Mouse (Mus musculus) testis, postnatal 14 days (tissue): ENCODE data around the gene Adamts8.

ENCODE experiments used
- DNase-seq: peaks from one replicate; pipeline ENCODE4 v3.0.0; 2021; ENCODE audit warnings: low spot score

The Adamts8 gene

DNA sequence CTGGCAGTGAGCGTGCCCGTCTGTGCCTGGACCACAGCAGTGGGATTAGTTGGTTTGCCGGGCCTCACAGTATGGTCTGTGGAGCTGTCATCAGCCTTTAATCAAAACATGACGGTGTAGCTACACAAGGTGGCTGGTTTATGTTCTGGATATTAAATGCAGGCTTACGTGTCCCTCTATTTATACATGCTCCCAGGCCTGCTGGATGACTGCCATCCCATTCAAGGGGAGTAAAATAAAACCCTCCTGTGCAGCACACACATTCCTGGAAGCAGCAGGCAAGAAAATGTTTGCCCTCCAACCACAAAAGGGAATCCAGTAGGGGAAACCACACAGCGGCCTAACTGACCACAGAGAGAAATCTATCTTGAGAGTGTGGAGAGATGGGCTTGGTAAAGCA is 43.4 kb downstream of the Adamts8 start:
- DNase-seq = no peak

GRCm38 (mm10) chr9:30993106-30993505 is 50.7 kb downstream of the Adamts8 start:
- no peak for DNase-seq

- DNase-seq = no peak
These were observed 54.5 kb downstream of the Adamts8 start for GRCm38 (mm10) chr9:30996590-30997562.

DNA sequence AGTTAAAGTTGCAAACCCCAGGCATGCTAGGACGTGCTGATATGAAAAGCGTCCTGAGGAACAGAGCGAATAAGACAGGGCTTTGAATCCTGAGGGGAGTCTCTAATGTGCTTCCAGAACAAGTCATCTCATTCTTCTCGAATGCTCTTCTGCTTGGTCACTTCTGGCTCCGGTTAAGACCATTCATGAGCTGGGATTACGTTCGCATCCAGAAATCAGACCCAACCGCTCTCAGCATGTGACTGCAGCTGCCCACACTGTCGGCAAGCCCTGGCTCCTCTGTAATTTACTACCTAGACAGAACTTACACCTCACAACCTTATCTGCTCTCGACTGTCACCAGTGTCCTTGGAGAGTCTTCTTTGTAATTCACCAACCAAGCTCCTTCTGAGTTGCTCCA is 58.3 kb downstream of the Adamts8 start:
- no peak for DNase-seq

DNA sequence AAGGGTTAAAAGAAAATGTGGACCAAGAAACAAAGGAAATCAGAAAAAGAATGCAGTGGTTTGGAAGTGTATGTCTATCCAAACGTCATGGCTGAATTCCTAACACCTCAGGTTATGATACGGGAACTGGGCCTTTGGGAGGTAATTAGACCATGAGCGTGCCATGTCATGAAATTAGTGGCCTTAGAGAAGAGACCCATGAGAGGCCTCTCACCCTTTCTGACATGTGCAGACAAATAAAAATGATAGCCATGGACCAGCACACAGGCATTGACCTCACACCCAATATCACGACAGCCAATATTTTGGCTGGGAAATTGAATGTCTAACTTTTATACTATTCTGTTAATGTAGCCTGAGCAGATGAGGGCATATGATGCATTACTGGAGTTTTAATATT is 60.2 kb downstream of the Adamts8 start:
- DNase-seq = no peak

DNA sequence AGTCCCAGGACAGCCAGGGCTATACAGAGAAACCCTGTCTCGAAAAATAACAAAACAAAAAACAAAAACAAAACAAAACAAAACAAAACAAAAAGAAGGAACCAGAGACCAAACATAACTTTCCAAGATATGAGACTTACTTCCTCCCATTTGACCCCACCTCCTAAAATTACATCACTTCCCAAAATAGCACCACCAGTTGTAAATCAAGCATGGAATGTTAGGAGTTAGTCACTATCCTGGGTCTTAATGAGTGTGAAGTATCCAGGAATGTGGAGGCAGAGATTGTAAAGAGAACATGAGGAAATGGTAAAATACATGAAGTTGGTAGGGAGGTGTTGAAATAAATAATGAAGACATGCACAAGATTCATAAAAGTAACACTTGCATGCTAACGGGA is 67.0 kb downstream of the Adamts8 start:
- DNase-seq = no peak

- no peak for DNase-seq
These were observed 67.7 kb downstream of the Adamts8 start for GRCm38 (mm10) chr9:31010040-31010439.

GRCm38 (mm10) chr9:31010749-31011148 is 68.4 kb downstream of the Adamts8 start:
- DNase-seq = no peak

- no peak for DNase-seq
These were observed 69.2 kb downstream of the Adamts8 start for GRCm38 (mm10) chr9:31011533-31011932.

GRCm38 (mm10) chr9:31012674-31013073 is 70.3 kb downstream of the Adamts8 start:
- no peak for DNase-seq

- no peak for DNase-seq
These were observed 71.1 kb downstream of the Adamts8 start for GRCm38 (mm10) chr9:31013415-31013814.
